Mouse (Mus musculus): ENCODE data around the gene Miga2.
"Not testable (repeated sequence)": the region's sequence is repeated elsewhere in the genome, so short reads cannot be mapped to it uniquely, and the experiment has no call there.

The Miga2 gene

GRCm38 (mm10) chr2:30397986-30398512, 34.0 kb downstream of the Miga2 start:
- no peak for DNase-seq (ENCODE audit: low spot score)

- no peak for DNase-seq (ENCODE audit: low spot score)
These were observed 35.4 kb downstream of the Miga2 start for GRCm38 (mm10) chr2:30399191-30400171.

DNA sequence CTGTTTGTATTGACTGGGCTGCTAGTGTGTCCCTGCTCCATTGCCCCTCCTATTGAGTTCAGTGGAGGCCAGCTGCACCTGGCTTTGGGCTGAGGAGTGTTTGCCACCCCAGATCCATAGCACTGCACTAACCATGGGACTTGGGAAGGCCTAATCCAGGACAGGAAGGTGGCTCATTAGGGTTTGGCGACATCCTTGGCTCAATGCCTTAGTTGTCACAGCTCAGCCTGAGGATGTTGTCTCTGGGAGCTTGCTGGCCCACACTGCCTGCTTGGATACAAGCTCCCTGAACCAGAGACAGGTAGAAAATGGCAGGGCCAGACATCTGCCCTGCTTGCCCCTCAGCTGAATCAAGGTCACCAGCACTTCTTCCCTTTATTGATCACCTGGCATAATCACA, 37.5 kb downstream of the Miga2 start:
- DNase-seq (ENCODE audit: low spot score): no peak

- no peak for DNase-seq (ENCODE audit: low spot score)
These were observed 38.4 kb downstream of the Miga2 start for GRCm38 (mm10) chr2:30402351-30402826.

DNA sequence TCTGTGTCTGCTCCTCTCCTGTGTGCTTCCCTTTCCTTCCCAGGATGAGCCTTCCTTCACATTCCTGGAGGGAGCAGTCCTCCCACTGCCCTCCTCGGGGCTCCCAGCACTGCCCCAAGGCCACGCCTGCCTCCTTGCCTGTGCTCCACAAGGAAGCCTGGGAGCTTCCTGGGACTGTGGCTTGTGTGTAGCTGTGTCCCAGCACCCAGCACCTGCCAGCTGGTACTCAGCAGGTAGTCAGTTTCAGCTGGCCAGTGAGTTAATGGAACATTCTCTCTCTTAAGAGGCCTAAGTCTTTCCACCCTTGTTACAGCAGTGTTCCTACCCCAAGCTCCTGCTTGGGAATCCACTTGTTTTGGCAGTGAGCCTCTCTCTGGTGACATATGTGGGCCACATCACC, 38.8 kb downstream of the Miga2 start:
- DNase-seq (ENCODE audit: low spot score): no peak

DNA sequence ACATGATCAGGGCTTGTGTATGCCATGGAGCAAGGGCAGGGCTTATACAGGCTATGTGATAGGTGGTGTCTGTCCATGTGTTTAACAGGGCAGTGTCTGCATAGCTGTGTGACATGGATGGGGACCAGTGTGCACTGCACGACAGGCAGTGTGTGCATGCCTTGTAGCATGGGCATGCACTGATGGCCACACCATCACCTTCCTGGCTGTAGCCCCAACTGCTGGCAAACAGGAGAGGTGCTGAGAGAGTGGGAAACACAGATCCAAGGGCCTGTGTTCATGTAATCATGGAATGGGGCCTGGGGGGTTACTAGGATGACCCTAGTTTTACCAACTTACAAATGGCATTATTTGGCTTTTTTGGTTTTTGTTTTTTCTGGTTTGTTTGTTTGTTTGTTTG, 39.8 kb downstream of the Miga2 start:
- DNase-seq (ENCODE audit: low spot score): no peak

- DNase-seq (ENCODE audit: low spot score): no peak
These were observed 43.2 kb downstream of the Miga2 start for GRCm38 (mm10) chr2:30407221-30407620.

- no peak for DNase-seq (ENCODE audit: low spot score)
These were observed 43.7 kb downstream of the Miga2 start for GRCm38 (mm10) chr2:30407778-30408177.

GRCm38 (mm10) chr2:30408452-30409100, 44.5 kb downstream of the Miga2 start:
- no peak for DNase-seq (ENCODE audit: low spot score)

DNA sequence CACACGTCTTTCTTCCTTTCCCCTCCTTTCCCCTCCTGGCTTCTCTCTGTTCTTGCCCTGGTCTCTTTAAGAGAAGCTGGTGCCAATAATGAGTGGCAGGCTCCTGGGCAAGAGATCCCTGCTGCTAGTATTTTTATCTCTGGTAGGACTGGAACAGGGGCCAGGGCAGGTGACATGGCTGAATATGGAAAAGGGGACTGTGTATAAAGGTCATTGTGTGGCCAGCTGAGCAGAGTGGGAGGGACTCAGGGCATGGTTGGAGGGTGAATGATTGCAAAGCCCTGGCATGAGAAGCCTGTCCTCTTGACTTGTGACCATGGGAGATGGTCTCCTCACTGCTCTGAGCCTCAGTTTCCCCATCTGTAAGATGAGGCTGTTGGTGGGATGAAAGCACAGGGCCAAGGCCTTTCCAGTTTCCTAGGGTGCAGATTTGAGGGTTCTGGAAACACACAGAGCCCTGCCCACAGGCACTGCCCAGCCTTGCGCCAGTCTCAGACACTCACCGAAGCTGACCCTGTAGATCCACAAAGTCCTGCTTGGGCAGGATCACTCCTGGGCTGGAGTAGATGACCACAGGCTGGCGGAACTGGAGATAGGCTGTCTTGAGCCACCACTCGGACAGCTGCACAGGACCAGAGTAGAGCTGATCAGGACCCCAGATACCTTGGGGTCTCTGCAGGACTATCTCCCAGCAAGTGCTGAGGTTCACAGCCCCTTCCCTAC, 45.6 kb downstream of the Miga2 start:
- no peak for DNase-seq (ENCODE audit: low spot score)

DNA sequence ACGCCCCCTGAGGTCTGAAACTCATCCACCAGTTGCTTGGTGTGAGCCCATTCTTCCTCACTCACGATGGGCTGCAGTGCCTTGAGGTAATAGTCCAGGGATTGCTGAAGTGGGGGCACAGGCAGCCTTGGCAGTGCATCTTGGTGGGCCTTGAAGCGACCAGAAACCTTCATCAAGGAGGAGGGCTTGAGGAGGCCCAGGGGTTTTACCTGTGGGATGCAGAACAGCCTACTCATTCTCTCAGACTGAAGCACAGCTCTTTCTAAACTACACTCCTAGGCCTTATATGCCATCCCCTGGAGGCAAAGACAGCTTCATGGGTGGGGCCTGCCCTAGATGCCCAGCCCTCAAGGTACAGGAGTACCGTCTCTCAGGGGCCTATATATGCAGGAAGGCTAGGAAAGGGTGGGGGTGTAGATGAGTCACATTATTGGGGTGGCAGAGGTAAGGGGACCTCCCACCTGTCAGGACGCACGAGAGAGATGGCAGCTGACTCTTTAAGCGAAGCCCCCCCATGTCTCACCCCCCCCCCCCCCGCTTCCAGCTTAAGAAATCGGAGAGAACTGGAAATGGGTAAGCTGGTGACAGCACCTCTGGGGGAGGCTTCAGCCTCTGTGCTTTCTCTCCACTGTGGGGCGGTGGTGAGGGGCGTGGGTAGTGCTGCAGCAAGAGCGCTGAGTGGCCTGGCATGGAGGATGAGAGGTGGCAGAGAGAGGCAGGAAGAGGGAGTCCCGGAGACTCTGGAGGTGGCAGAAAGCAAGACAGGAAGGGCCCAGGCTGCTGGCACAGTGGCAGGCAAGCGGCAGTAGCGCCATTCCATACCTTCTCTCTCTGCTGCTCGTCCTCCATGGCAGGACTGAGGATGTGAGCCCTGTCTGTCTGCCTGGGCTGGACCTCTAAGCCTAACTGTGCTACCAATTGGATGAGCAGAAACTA, 49.3 kb downstream of the Miga2 start:
- DNase-seq (ENCODE audit: low spot score): no peak

DNA sequence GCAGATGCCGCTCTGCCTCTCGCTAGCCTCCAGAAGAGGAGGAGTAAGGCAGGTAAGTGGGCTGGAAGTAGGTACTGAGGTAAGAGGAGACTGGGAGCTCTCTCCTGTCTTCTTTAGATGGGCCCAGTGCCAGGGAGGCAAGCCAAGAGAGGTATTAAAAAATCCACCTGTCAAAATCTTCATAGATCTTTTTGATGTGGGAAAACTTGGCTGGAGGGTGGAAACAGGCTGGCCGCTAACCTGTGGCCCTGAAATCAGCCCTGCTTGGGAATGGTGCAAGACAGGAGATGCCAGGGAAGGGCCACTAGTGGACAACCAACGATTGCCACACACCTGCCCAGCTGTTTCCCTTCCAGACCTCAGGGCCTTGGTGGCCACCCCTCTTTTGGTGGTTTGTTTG, 50.1 kb downstream of the Miga2 start:
- DNase-seq (ENCODE audit: low spot score): no peak

DNA sequence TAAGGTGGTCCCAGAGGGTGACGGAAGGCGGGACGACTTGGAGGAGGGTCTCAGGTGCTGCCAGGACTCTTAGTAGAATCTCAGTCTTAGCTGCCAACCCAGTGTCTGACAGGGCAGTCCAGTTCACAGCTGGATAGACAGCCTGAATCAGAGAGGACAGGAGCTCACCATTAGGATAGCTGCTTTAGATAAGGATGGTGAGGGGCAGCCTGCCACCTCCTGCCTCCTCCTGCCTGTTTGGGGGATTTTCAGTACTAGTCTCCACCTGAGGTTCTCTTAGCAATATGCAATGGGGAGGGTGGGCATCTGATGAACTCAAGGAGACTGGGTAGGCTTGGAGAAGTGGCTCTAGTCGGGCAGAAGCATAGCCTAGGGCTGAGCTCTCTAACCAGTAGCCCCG, 50.6 kb downstream of the Miga2 start:
- DNase-seq (ENCODE audit: low spot score): no peak

GRCm38 (mm10) chr2:30415157-30415935, 51.3 kb downstream of the Miga2 start, which contains the start of gene Crat:
Gene Crat, minus strand, starts transcription at chr2:30415813.
- peak; percentile 87 for DNase-seq (ENCODE audit: low spot score)

DNA sequence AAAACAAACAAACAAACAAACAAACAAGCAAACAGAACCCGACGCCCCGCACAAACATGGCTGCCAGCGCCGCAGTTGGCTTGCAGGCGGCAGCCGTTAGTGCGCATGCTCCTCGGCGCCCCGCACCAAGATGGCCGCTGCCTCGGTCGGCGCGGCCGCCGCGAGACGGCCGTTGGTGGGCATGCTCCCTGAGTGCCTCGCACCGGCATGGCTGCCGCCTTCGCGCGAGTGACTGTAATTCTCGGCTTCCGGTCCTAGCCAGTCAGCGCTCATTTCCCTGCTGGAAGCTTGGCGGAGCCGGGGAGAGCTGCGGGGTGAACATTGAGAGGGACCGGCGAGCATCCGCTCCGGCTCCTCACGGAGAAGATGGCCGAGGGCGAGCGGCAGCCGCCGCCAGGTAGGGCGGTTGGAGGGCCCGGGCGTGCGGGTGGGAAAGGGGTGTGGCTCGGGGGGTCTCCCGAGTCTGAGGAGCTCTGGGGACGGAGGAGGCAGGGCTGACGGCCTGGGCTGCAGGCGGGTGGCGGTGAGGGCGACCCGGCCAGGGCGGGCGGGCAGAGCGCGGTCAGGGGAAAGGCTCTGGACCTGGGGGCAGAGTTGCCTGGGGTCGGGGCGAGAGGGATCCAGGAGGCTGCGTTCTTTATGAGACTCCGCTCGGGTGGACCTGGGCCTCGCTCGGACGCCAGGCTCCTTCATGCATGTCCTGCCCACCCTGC, 52.1 kb downstream of the Miga2 start, which contains the start of gene Ptpa:
TSS of gene Ptpa (plus strand) at position 104 of the 713 bp plus-strand sequence.
- DNase-seq (ENCODE audit: low spot score): peak; percentile 90

- no peak for DNase-seq (ENCODE audit: low spot score)
These were observed 52.6 kb downstream of the Miga2 start for GRCm38 (mm10) chr2:30416649-30416965.

- not testable (repeated sequence) for DNase-seq (ENCODE audit: low spot score)
These were observed 53.1 kb downstream of the Miga2 start for GRCm38 (mm10) chr2:30417154-30417553.

GRCm38 (mm10) chr2:30417595-30418165, 53.6 kb downstream of the Miga2 start:
- DNase-seq (ENCODE audit: low spot score): no peak

GRCm38 (mm10) chr2:30418259-30418658, 54.2 kb downstream of the Miga2 start:
- no peak for DNase-seq (ENCODE audit: low spot score)
